Mouse (Mus musculus) intestine, embryonic 16.5 days (tissue): ENCODE measurements at regions not wholly inside any gene's neighbourhood (a gene's known extent, or its start where the extent isn't known, plus 50 kb on each side); places are given as distances from the start of the nearest gene placed in this dataset.

Source experiments
- ATAC-seq: fragments of 200-750 bp; cut with Nextera tagmentation; 2 replicates; pipeline ENCODE4 v1.8.0; 2017; ENCODE audit warnings: moderate TSS enrichment, moderate library complexity
- H3K27ac ChIP-seq: fragments of 300-500 bp; sonication (generic); 2 replicates; pipeline ENCODE4 v1.5.1; 2014; ENCODE audit warnings: mild to moderate bottlenecking, low read length
- H3K27me3 ChIP-seq: fragments of 300-500 bp; sonication (generic); replicated peaks from 2 replicates; pipeline ENCODE4 v1.6.1; 2014; ENCODE audit warnings: low read length, control low read depth, mixed read lengths; ENCODE audit not compliant: control insufficient read depth, insufficient read depth
- H3K36me3 ChIP-seq: fragments of 300-500 bp; sonication (generic); 2 replicates; pipeline ENCODE4 v1.6.1; 2014; ENCODE audit warnings: low read length, control low read depth; ENCODE audit not compliant: control insufficient read depth, insufficient read depth
- H3K4me1 ChIP-seq: fragments of 300-500 bp; sonication (generic); 2 replicates; pipeline ENCODE4 v1.6.1; 2014; ENCODE audit warnings: low read length, control low read depth, mixed read lengths; ENCODE audit not compliant: control insufficient read depth, insufficient read depth
- H3K4me2 ChIP-seq: fragments of 300-500 bp; sonication (generic); 2 replicates; pipeline ENCODE4 v1.6.1; 2014; ENCODE audit warnings: low read depth, low read length, control low read depth
- H3K4me3 ChIP-seq: fragments of 300-500 bp; sonication (generic); 2 replicates; pipeline ENCODE4 v1.5.1; 2014; ENCODE audit warnings: mild to moderate bottlenecking, low read length
- H3K9ac ChIP-seq: fragments of 300-500 bp; sonication (generic); 2 replicates; pipeline ENCODE4 v1.6.1; 2014; ENCODE audit warnings: low read depth, low read length
- H3K9me3 ChIP-seq: fragments of 300-500 bp; sonication (generic); 2 replicates; pipeline ENCODE4 v1.6.1; 2016; ENCODE audit warnings: low read length, control low read depth; ENCODE audit not compliant: control insufficient read depth
- WGBS: fragments of 180-500 bp; shearing (Covaris S2); extraction: QIAGEN DNeasy Blood & Tissue Kit; methylation state at CpG from one replicate; pipeline ENCODE4 v1.1.7; 2014; 5-methylcytosine and 5-hydroxymethylcytosine counted together

GRCm38 (mm10) chr12:27673404-27673803 lies 331.0 kb upstream of the Sox11 start:
- no peak for ATAC-seq
- Histone ChIP-seq H3K9ac (no peak overlapping the region), H3K27me3 (no peaks in the 10 kb centered on the region), H3K4me1 (no peaks in the 10 kb centered on the region), H3K4me2 (no peak overlapping the region), H3K36me3 (no peaks in the 10 kb centered on the region), H3K4me3 (no peak overlapping the region), H3K27ac (no peak overlapping the region), H3K9me3 (no peaks in the 10 kb centered on the region)

- H3K27ac ChIP-seq: no peak overlapping the region
- H3K4me1 ChIP-seq: no peaks in the 10 kb centered on the region
- H3K36me3 ChIP-seq: no peaks in the 10 kb centered on the region
- H3K4me3 ChIP-seq: no peak overlapping the region
- 62% methylated on average over 9 of the region's 9 CpGs for WGBS
- no peak for ATAC-seq
- H3K9me3 ChIP-seq: no peaks in the 10 kb centered on the region
- no peak overlapping the region for H3K4me2 ChIP-seq
- H3K27me3 ChIP-seq: no peaks in the 10 kb centered on the region
- H3K9ac ChIP-seq: no peak overlapping the region
Observed at GRCm38 (mm10) chr12:27670650-27671084, 328.3 kb upstream of the Sox11 start.

- H3K4me1 ChIP-seq: no peaks in the 10 kb centered on the region
- no peaks in the 10 kb centered on the region for H3K27me3 ChIP-seq
- WGBS: 70% methylated on average over 7 of the region's 7 CpGs
- H3K9me3 ChIP-seq: no peaks in the 10 kb centered on the region
- H3K27ac ChIP-seq: no peak overlapping the region
- H3K36me3 ChIP-seq: no peaks in the 10 kb centered on the region
- no peak overlapping the region for H3K4me2 ChIP-seq
- no peak overlapping the region for H3K9ac ChIP-seq
- ATAC-seq: no peak
- no peak overlapping the region for H3K4me3 ChIP-seq
Observed at GRCm38 (mm10) chr12:27670190-27670589, 327.8 kb upstream of the Sox11 start.

GRCm38 (mm10) chr12:27669542-27669941 lies 327.2 kb upstream of the Sox11 start:
- 73% methylated on average over 6 of the region's 6 CpGs for WGBS

GRCm38 (mm10) chr12:27666456-27666855 lies 324.1 kb upstream of the Sox11 start:
- 70% methylated on average over 2 of the region's 2 CpGs for WGBS
- Histone ChIP-seq H3K27me3 (no peaks in the 10 kb centered on the region), H3K36me3 (no peaks in the 10 kb centered on the region), H3K4me1 (no peaks in the 10 kb centered on the region), H3K9ac (no peak overlapping the region), H3K4me3 (no peak overlapping the region), H3K9me3 (no peaks in the 10 kb centered on the region), H3K4me2 (no peak overlapping the region), H3K27ac (no peak overlapping the region)
- ATAC-seq: no peak

More at GRCm38 (mm10) chr12:27669542-27669941, 327.2 kb upstream of the Sox11 start:
- ATAC-seq: no peak
- no peak overlapping the region for H3K4me3 ChIP-seq
- no peak overlapping the region for H3K27ac ChIP-seq
- H3K9ac ChIP-seq: no peak overlapping the region
- no peaks in the 10 kb centered on the region for H3K27me3 ChIP-seq
- no peaks in the 10 kb centered on the region for H3K9me3 ChIP-seq
- no peaks in the 10 kb centered on the region for H3K4me1 ChIP-seq
- no peaks in the 10 kb centered on the region for H3K36me3 ChIP-seq
- H3K4me2 ChIP-seq: no peak overlapping the region

DNA sequence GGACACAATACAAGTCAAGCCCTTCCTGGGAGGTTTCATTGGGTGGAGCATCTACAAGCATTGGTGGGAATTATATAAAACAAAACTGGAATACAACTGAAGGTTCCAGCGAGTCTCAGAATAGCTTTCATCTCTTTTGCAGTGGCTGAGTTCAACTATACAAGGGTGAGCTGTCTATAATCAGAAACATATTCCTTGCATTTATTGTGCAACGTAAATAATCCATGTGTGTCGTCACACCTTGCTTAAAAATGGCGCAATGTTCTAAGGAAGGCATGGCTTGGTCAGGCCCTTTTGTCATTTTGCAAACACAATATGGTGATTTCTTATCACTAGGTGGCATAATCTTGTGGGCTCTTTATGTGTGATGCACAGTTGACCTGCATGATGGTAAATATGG lies 320.8 kb upstream of the Sox11 start:
- WGBS: 93% methylated on average over 4 of the region's 4 CpGs
- Histone ChIP-seq H3K9ac (no peak overlapping the region), H3K27ac (no peak overlapping the region), H3K27me3 (no peaks in the 10 kb centered on the region), H3K4me2 (no peak overlapping the region), H3K4me3 (no peak overlapping the region), H3K36me3 (no peaks in the 10 kb centered on the region), H3K9me3 (no peaks in the 10 kb centered on the region), H3K4me1 (no peaks in the 10 kb centered on the region)
- no peak for ATAC-seq

DNA sequence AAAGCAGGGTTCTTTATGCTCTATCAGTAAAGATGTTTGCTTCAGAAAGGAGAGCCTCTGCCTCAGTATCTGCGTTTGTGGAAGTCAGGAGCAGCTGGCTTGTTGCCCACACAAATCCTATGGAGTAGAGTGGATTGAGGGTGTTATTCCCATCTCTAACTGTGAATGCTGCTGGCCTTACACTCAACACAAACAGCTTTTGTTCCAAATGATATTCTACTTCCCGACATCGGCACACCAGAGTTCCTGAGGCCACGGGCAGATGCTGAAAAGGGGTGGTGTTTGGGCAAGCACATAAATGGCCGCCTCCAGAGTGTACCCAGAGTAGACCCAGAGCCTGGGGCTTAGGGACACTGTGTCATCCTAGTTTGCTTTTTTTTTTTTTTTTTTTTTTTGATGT lies 320.3 kb upstream of the Sox11 start:
- no peak for ATAC-seq
- no peaks in the 10 kb centered on the region for H3K9me3 ChIP-seq
- 81% methylated on average over 5 of the region's 5 CpGs for WGBS

DNA sequence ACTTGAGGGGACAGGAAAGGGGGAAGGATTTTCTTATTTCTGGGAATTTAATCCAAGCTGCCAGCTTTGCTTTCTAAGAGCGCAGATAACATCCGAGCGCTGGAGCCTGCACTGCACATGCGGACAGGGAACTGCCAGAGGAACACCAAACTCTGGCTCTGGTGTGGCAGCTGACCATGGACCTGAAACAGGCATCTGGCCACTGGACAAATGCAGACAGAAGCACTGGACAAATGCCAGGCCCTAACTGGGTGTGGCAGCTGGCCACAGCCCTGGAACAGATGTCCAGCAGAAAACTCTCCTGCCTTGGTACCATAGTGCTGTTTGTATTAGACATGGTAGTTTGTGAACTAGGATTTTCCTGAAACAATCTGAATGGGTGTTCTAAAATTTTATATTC lies 315.2 kb upstream of the Sox11 start:
- no peak for ATAC-seq
- Histone ChIP-seq H3K27me3 (no peaks in the 10 kb centered on the region), H3K4me1 (no peaks in the 10 kb centered on the region), H3K9me3 (no peaks in the 10 kb centered on the region), H3K4me3 (no peak overlapping the region), H3K4me2 (no peak overlapping the region), H3K9ac (no peak overlapping the region), H3K36me3 (no peaks in the 10 kb centered on the region), H3K27ac (no peak overlapping the region)
- 88% methylated on average over 4 of the region's 4 CpGs for WGBS

More for the DNA sequence above, 320.3 kb upstream of the Sox11 start:
- no peak overlapping the region for H3K4me3 ChIP-seq
- no peaks in the 10 kb centered on the region for H3K27me3 ChIP-seq
- H3K4me2 ChIP-seq: no peak overlapping the region
- no peaks in the 10 kb centered on the region for H3K4me1 ChIP-seq
- H3K9ac ChIP-seq: no peak overlapping the region
- no peak overlapping the region for H3K27ac ChIP-seq
- H3K36me3 ChIP-seq: no peaks in the 10 kb centered on the region

- H3K4me1 ChIP-seq: no peaks in the 10 kb centered on the region
- H3K4me2 ChIP-seq: no peak overlapping the region
- ATAC-seq: no peak
- H3K9me3 ChIP-seq: no peaks in the 10 kb centered on the region
- no peaks in the 10 kb centered on the region for H3K36me3 ChIP-seq
- WGBS: 72% methylated on average over 4 of the region's 4 CpGs
- no peaks in the 10 kb centered on the region for H3K27me3 ChIP-seq
- H3K9ac ChIP-seq: no peak overlapping the region
- no peak overlapping the region for H3K27ac ChIP-seq
- no peak overlapping the region for H3K4me3 ChIP-seq
Observed at GRCm38 (mm10) chr12:27653541-27653940, 311.2 kb upstream of the Sox11 start.

GRCm38 (mm10) chr12:27648602-27649001 lies 306.2 kb upstream of the Sox11 start:
- no peak for ATAC-seq
- whole genome bisulfite sequencing: 84% methylated on average over 4 of the region's 4 CpGs

More at GRCm38 (mm10) chr12:27648602-27649001, 306.2 kb upstream of the Sox11 start:
- no peak overlapping the region for H3K4me3 ChIP-seq
- H3K4me1 ChIP-seq: peaks cover 3% of the 10 kb centered on the region; the same call in 1 of the 2 replicates
- H3K36me3 ChIP-seq: no peaks in the 10 kb centered on the region
- H3K27me3 ChIP-seq: no peaks in the 10 kb centered on the region
- H3K9ac ChIP-seq: no peak overlapping the region
- H3K9me3 ChIP-seq: no peaks in the 10 kb centered on the region
- no peak overlapping the region for H3K4me2 ChIP-seq
- H3K27ac ChIP-seq: no peak overlapping the region
